Mouse (Mus musculus) erythroblast, embryonic 14.5 days (primary cell): ENCODE results near the gene Foxp1. TPM values are rescaled to one million over a fixed set of nuclear protein-coding genes. Genes with fewer than 3 reads are reported as not detected.

Experiments
- H3K27me3 ChIP-seq: 2 replicates; pipeline ENCODE4 v1.6.1; 2012; ENCODE audit warnings: inconsistent platforms; ENCODE audit not compliant: control insufficient read depth
- H3K36me3 ChIP-seq: 2 replicates; pipeline ENCODE4 v1.6.1; 2012; ENCODE audit warnings: mild to moderate bottlenecking, inconsistent platforms; ENCODE audit not compliant: control insufficient read depth
- H3K4me1 ChIP-seq: 2 replicates; pipeline ENCODE4 v1.6.1; 2012; ENCODE audit warnings: inconsistent platforms; ENCODE audit not compliant: control insufficient read depth
- H3K4me3 ChIP-seq: replicated peaks from 2 replicates; pipeline ENCODE3; 2012; ENCODE audit warnings: moderate library complexity, mild to moderate bottlenecking, inconsistent platforms
- H3K9me3 ChIP-seq: 2 replicates; pipeline ENCODE4 v1.6.1; 2012; ENCODE audit warnings: low read length, inconsistent platforms, mixed read lengths; ENCODE audit not compliant: control insufficient read depth
- GATA1 ChIP-seq: IDR thresholded peaks from 2 replicates; pipeline ENCODE4 v1.6.1; 2012; ENCODE audit warnings: low read length, inconsistent platforms, mixed read lengths
- TAL1 ChIP-seq: IDR thresholded peaks from 3 replicates; pipeline ENCODE4 v1.6.1; 2012; ENCODE audit warnings: low read length, inconsistent platforms, mixed read lengths
- polyA plus RNA-seq: library from polyadenylated mRNA; stranded (reverse); fragments of >175 nt; gene quantifications from 2 replicates; pipeline ENCODE4 v1.2.3, GENCODE M21; 2012

Foxp1 gene
- polyA plus RNA-seq, 1 experiment: 1.7 TPM

- TF ChIP-seq GATA1: no peak
- no peak for TF ChIP-seq TAL1
- Histone ChIP-seq H3K9me3 (no peaks in the 10 kb centered on the region), H3K27me3 (no peaks in the 10 kb centered on the region), H3K4me3 (no peak overlapping the region), H3K36me3 (peaks cover 7% of the 10 kb centered on the region), H3K4me1 (no peaks in the 10 kb centered on the region)
These were observed 18.8 kb downstream of the Foxp1 start for GRCm38 (mm10) chr6:99503741-99504140.

DNA sequence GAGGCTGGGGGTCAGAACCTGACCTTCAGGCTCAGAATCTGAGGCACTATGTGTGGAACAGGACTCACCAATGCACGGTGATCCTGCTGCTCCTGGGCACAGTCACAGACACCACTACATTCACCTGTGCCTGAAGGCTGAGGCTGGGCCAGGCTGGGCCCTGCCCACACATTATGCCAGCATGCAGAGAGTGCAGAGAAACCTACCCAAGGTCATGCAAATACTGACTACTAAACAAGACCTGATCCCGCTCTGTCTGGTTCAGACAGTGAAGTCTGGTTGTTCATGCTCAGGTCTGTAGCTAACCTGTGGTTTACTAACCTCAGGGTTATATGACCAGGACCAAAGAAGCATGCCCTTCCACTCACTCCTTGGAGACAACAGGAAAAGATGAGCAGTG lies 19.8 kb downstream of the Foxp1 start:
- no peaks in the 10 kb centered on the region for H3K9me3 ChIP-seq
- no peaks in the 10 kb centered on the region for H3K4me1 ChIP-seq
- TF ChIP-seq TAL1 (no peak), GATA1 (no peak)
- no peaks in the 10 kb centered on the region for H3K27me3 ChIP-seq
- no peak overlapping the region for H3K4me3 ChIP-seq
- peaks cover 7% of the 10 kb centered on the region for H3K36me3 ChIP-seq

- Histone ChIP-seq H3K36me3 (peaks cover 7% of the 10 kb centered on the region), H3K9me3 (no peaks in the 10 kb centered on the region), H3K4me1 (no peaks in the 10 kb centered on the region), H3K4me3 (no peak overlapping the region), H3K27me3 (no peaks in the 10 kb centered on the region)
- TF ChIP-seq TAL1 (no peak), GATA1 (no peak)
These were observed 20.2 kb downstream of the Foxp1 start for GRCm38 (mm10) chr6:99502314-99502713.

GRCm38 (mm10) chr6:99500570-99501270 lies 21.8 kb downstream of the Foxp1 start:
- H3K27me3 ChIP-seq: no peaks in the 10 kb centered on the region
- no peaks in the 10 kb centered on the region for H3K9me3 ChIP-seq
- H3K36me3 ChIP-seq: no peaks in the 10 kb centered on the region
- TF ChIP-seq GATA1 (no peak), TAL1 (no peak)
- no peak overlapping the region for H3K4me3 ChIP-seq
- H3K4me1 ChIP-seq: no peaks in the 10 kb centered on the region; the same call in 1 of the 2 replicates

- TF ChIP-seq GATA1 (no peak), TAL1 (no peak)
- H3K4me3 ChIP-seq: no peak overlapping the region
- no peaks in the 10 kb centered on the region for H3K36me3 ChIP-seq
- H3K4me1 ChIP-seq: peaks cover under 1% of the 10 kb centered on the region
- no peaks in the 10 kb centered on the region for H3K27me3 ChIP-seq
- H3K9me3 ChIP-seq: no peaks in the 10 kb centered on the region
These were observed 24.4 kb downstream of the Foxp1 start for GRCm38 (mm10) chr6:99498082-99498481.

DNA sequence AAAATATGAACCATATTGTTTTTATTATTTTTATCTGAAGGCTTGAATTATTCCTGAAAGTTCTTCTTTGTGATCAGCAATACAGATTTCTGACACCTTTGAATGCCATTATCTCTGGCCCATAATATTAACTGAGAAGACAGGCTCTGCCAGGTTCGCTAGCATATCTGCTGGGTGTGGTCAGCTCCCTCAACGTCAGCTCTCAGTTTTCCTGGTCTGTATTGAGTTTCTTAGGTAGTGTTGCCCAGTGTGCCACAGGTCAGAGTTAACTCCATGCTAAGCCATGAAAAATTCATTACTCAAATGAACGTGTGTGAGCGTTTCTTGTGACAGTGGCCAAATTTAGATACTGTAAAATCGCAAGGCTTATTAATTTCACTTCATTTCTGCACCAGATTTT lies 26.4 kb downstream of the Foxp1 start:
- no peak overlapping the region for H3K4me3 ChIP-seq
- H3K4me1 ChIP-seq: peaks cover 7% of the 10 kb centered on the region
- no peaks in the 10 kb centered on the region for H3K27me3 ChIP-seq
- H3K9me3 ChIP-seq: no peaks in the 10 kb centered on the region
- H3K36me3 ChIP-seq: no peaks in the 10 kb centered on the region
- TF ChIP-seq GATA1: no peak
- TF ChIP-seq TAL1: no peak

GRCm38 (mm10) chr6:99492937-99493336 lies 29.6 kb downstream of the Foxp1 start:
- no peaks in the 10 kb centered on the region; the same call in 1 of the 2 replicates for H3K36me3 ChIP-seq
- H3K4me1 ChIP-seq: peaks cover 7% of the 10 kb centered on the region
- no peaks in the 10 kb centered on the region for H3K27me3 ChIP-seq
- no peaks in the 10 kb centered on the region for H3K9me3 ChIP-seq
- H3K4me3 ChIP-seq: no peak overlapping the region
- TF ChIP-seq GATA1: no peak
- TF ChIP-seq TAL1: no peak

- Histone ChIP-seq H3K4me1 (peaks cover 7% of the 10 kb centered on the region), H3K4me3 (no peak overlapping the region), H3K36me3 (no peaks in the 10 kb centered on the region; the same call in 1 of the 2 replicates), H3K9me3 (no peaks in the 10 kb centered on the region), H3K27me3 (no peaks in the 10 kb centered on the region)
- TF ChIP-seq GATA1 (no peak), TAL1 (no peak)
These were observed 30.5 kb downstream of the Foxp1 start for GRCm38 (mm10) chr6:99491979-99492544.

GRCm38 (mm10) chr6:99491146-99491545 lies 31.4 kb downstream of the Foxp1 start:
- Histone ChIP-seq H3K9me3 (no peaks in the 10 kb centered on the region), H3K36me3 (no peaks in the 10 kb centered on the region; the same call in 1 of the 2 replicates), H3K27me3 (no peaks in the 10 kb centered on the region), H3K4me1 (peaks cover 7% of the 10 kb centered on the region), H3K4me3 (no peak overlapping the region)
- TF ChIP-seq TAL1 (no peak), GATA1 (no peak)
